Mouse (Mus musculus) embryonic facial prominence, embryonic 15.5 days (tissue): Measurements from ENCODE around the gene Ucp1. TPM values are rescaled to one million over a fixed set of nuclear protein-coding genes. Genes with fewer than 3 reads are reported as not detected.
"Not testable (repeated sequence)": the region's sequence is repeated elsewhere in the genome, so short reads cannot be mapped to it uniquely, and the experiment has no call there.

Experiments
- ATAC-seq: fragments of 200-750 bp; cut with Nextera tagmentation; 2 replicates; pipeline ENCODE4 v1.8.0; 2017; ENCODE audit warnings: low read depth, moderate TSS enrichment; ENCODE audit not compliant: insufficient number of reproducible peaks, low FRiP score, low TSS enrichment
- H3K27ac ChIP-seq: fragments of 300-500 bp; sonication (generic); replicated peaks from 2 replicates; pipeline ENCODE4 v1.5.1; 2015; ENCODE audit warnings: mild to moderate bottlenecking, inconsistent platforms
- H3K27me3 ChIP-seq: fragments of 300-500 bp; sonication (generic); 2 replicates; pipeline ENCODE4 v1.6.1; 2015; ENCODE audit warnings: inconsistent platforms
- H3K36me3 ChIP-seq: fragments of 300-500 bp; sonication (generic); 2 replicates; pipeline ENCODE4 v1.6.1; 2015; ENCODE audit warnings: mild to moderate bottlenecking, inconsistent platforms
- H3K4me1 ChIP-seq: fragments of 300-500 bp; sonication (generic); 2 replicates; pipeline ENCODE4 v1.6.1; 2015; ENCODE audit warnings: inconsistent platforms
- H3K4me2 ChIP-seq: fragments of 300-500 bp; sonication (generic); replicated peaks from 2 replicates; pipeline ENCODE4 v1.6.1; 2015; ENCODE audit warnings: mild to moderate bottlenecking, inconsistent platforms
- H3K4me3 ChIP-seq: fragments of 300-500 bp; sonication (generic); replicated peaks from 2 replicates; pipeline ENCODE4 v1.5.1; 2015; ENCODE audit warnings: mild to moderate bottlenecking, inconsistent platforms
- H3K9ac ChIP-seq: fragments of 300-500 bp; sonication (generic); 2 replicates; pipeline ENCODE4 v1.6.1; 2015; ENCODE audit warnings: inconsistent platforms
- H3K9me3 ChIP-seq: fragments of 300-500 bp; sonication (generic); replicated peaks from 2 replicates; pipeline ENCODE4 v1.6.1; 2016; ENCODE audit warnings: inconsistent platforms
- WGBS: fragments of 180-500 bp; shearing (Covaris S2); methylation state at CpG from one replicate; pipeline ENCODE4 v1.1.7; 2015; 5-methylcytosine and 5-hydroxymethylcytosine counted together
- polyA plus RNA-seq: library from polyadenylated mRNA; unstranded; fragments of >200 nt; fragmentation: Nextera tagmentation; extraction: Ambion mirVana; gene quantifications from 2 replicates; pipeline ENCODE4 v1.2.1, GENCODE M21; 2015

Ucp1 gene
- polyA plus RNA-seq, 1 experiment from 2014 or later = 0.13 TPM

DNA sequence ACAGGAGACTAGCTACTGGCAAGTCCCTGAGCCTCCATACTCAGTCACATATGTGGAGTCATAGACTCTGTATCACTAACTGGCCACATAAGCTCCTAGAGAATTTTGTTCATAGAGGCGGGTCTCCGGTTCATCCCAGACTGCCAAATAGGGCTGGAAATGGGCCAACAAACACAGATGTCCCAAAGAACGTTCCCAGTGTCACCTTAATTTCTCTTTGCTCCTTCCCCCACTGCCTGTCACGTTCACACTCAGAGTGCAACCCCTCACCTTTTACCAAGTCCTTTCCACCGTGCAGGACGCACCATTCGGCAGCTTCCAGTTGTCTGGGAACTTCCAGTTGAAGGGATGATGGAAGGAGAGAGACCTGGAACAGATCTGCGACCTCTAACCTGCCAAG lies 4.8 kb upstream of the Ucp1 start:
- no peak overlapping the region for H3K4me2 ChIP-seq
- peaks cover 5% of the 10 kb centered on the region for H3K4me1 ChIP-seq
- no peak overlapping the region for H3K9ac ChIP-seq
- no peak overlapping the region for H3K27ac ChIP-seq
- no peaks in the 10 kb centered on the region for H3K9me3 ChIP-seq
- peaks cover 15% of the 10 kb centered on the region for H3K27me3 ChIP-seq
- no peaks in the 10 kb centered on the region for H3K36me3 ChIP-seq
- WGBS = 70% methylated on average over 8 of the region's 8 CpGs
- no peak overlapping the region for H3K4me3 ChIP-seq
- ATAC-seq = no peak

- Histone ChIP-seq H3K4me2 (no peak overlapping the region), H3K36me3 (no peaks in the 10 kb centered on the region), H3K4me1 (no peaks in the 10 kb centered on the region), H3K4me3 (no peak overlapping the region), H3K9ac (no peak overlapping the region), H3K27ac (no peak overlapping the region), H3K9me3 (no peaks in the 10 kb centered on the region), H3K27me3 (no peaks in the 10 kb centered on the region)
- no peak for ATAC-seq
- 46% methylated on average over 4 of the region's 4 CpGs for WGBS
Observed at GRCm38 (mm10) chr8:83297375-83297774, 7.2 kb downstream of the Ucp1 start.

- no peak overlapping the region for H3K4me2 ChIP-seq
- H3K9me3 ChIP-seq = no peaks in the 10 kb centered on the region
- H3K36me3 ChIP-seq = no peaks in the 10 kb centered on the region
- no peaks in the 10 kb centered on the region for H3K4me1 ChIP-seq
- H3K9ac ChIP-seq = no peak overlapping the region
- no peaks in the 10 kb centered on the region for H3K27me3 ChIP-seq
- 61% methylated on average over 1 of the region's 1 CpGs for WGBS
- H3K4me3 ChIP-seq = no peak overlapping the region
- ATAC-seq = no peak; the same call in 1 of the 2 replicates
- no peak overlapping the region for H3K27ac ChIP-seq
Observed at GRCm38 (mm10) chr8:83300135-83300534, 10.0 kb downstream of the Ucp1 start.

DNA sequence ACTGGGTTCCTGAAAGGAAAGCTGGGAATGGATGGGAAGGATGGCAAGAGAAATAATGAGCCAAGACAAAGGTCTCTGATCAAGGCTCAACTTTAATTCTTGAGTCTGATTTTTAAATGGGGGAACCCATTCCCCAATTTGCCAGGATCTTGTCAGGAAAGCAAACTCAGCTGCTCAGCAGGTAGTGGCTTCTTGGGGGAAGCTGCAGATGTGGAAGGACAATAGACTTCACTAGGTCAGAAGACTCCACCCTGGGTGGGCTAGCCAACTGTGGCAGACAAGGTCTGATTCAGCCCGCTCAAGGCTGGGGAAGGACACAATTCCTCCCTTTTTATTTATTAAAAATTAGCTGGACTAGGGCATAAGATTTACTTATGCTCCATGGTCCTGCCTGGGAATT lies 14.8 kb downstream of the Ucp1 start:
- H3K27ac ChIP-seq = no peak overlapping the region
- no peaks in the 10 kb centered on the region for H3K9me3 ChIP-seq
- no peak overlapping the region for H3K4me3 ChIP-seq
- no peaks in the 10 kb centered on the region for H3K4me1 ChIP-seq
- H3K36me3 ChIP-seq = no peaks in the 10 kb centered on the region
- H3K4me2 ChIP-seq = no peak overlapping the region
- no peak overlapping the region for H3K9ac ChIP-seq
- ATAC-seq = no peak
- 91% methylated on average over 1 of the region's 1 CpGs for WGBS
- H3K27me3 ChIP-seq = no peaks in the 10 kb centered on the region

GRCm38 (mm10) chr8:83309836-83310235 lies 19.7 kb downstream of the Ucp1 start:
- Histone ChIP-seq H3K27ac (no peak overlapping the region), H3K4me2 (no peak overlapping the region), H3K9me3 (no peaks in the 10 kb centered on the region), H3K27me3 (no peaks in the 10 kb centered on the region), H3K4me1 (no peaks in the 10 kb centered on the region), H3K4me3 (no peak overlapping the region), H3K9ac (no peak overlapping the region), H3K36me3 (no peaks in the 10 kb centered on the region)
- WGBS = 74% methylated on average over 6 of the region's 6 CpGs
- ATAC-seq = no peak

DNA sequence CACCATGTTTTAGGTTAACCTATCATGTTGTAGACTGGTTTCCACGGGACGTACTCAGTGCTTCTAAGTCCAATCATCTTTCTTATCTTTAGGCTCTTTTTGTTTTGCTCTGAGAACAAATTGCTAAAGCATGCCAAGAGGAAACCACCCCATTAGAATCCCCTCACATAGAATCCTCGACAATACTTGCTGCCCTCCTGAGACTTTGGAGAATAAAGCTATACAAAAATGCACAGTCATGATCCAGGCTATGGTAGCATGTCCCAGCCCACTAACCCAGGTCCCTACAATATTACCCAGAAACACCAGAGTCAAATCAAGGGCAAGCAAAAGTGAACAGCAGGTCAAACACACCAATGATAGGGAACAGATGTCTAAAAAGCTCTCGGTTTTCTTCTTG lies 24.9 kb downstream of the Ucp1 start:
- not testable (repeated sequence) for H3K4me3 ChIP-seq, H3K27me3 ChIP-seq, H3K4me1 ChIP-seq, H3K4me2 ChIP-seq, H3K9ac ChIP-seq, H3K9me3 ChIP-seq, ATAC-seq, H3K27ac ChIP-seq
- 50% methylated on average over 4 of the region's 4 CpGs for WGBS
- H3K36me3 ChIP-seq = peaks cover 17% of the 10 kb centered on the region

DNA sequence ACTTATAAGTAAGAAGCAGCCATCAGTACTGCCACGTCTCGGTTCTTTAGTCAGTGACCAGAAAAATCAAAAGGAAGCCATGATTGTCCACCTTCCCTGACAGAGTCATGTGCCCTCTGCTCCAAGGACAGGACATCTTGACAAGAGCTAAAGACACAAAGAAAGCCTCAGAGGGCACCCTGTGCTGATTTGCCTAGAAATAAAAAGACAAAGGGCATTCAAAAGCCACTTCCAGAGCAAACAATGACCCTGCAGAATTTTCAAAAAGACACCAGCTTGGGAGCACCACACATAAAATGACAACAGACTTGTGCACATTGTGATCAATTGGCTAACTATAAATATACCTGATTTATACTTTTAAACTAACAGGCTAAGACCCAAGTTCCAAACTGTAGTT lies 25.5 kb downstream of the Ucp1 start:
- H3K9ac ChIP-seq = no peak overlapping the region
- no peaks in the 10 kb centered on the region for H3K4me1 ChIP-seq
- H3K27me3 ChIP-seq = no peaks in the 10 kb centered on the region
- WGBS = 47% methylated on average over 2 of the region's 2 CpGs
- peaks cover 20% of the 10 kb centered on the region for H3K36me3 ChIP-seq
- no peak for ATAC-seq
- H3K4me2 ChIP-seq = no peak overlapping the region
- no peak overlapping the region for H3K4me3 ChIP-seq
- no peak overlapping the region for H3K27ac ChIP-seq
- no peaks in the 10 kb centered on the region for H3K9me3 ChIP-seq

DNA sequence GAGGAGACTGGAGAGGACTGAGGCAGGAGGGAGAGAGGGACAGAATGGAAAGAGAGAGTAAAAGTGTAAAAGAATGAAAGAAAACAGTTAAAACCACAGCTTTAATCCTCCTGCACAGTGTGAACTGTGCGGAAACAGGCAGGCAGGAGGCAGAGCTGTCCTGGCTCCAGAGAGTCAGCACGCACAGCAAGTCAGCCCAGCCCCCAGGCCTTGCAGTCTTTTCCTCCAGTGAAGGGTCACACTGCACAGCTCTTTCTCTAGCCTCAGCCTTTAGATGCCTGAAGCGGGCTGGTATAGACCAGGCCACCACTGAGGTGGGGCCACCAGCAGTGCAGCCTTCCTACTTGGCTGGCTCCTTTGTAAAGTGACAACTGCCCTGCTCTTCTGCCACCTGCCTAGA lies 30.4 kb downstream of the Ucp1 start:
- ATAC-seq = no peak
- no peak overlapping the region for H3K4me3 ChIP-seq
- no peak overlapping the region for H3K4me2 ChIP-seq
- H3K27ac ChIP-seq = no peak overlapping the region; the same call in 1 of the 2 replicates
- no peaks in the 10 kb centered on the region for H3K27me3 ChIP-seq
- H3K9me3 ChIP-seq = no peaks in the 10 kb centered on the region
- no peak overlapping the region for H3K9ac ChIP-seq
- H3K4me1 ChIP-seq = no peaks in the 10 kb centered on the region
- WGBS = 28% methylated on average over 3 of the region's 3 CpGs
- H3K36me3 ChIP-seq = peaks cover 36% of the 10 kb centered on the region

GRCm38 (mm10) chr8:83322374-83322773 lies 32.2 kb downstream of the Ucp1 start:
- H3K4me1 ChIP-seq = no peaks in the 10 kb centered on the region
- no peaks in the 10 kb centered on the region for H3K27me3 ChIP-seq
- H3K27ac ChIP-seq = no peak overlapping the region
- peaks cover 36% of the 10 kb centered on the region for H3K36me3 ChIP-seq
- no peak for ATAC-seq
- WGBS = 85% methylated on average over 6 of the region's 6 CpGs
- no peak overlapping the region for H3K4me3 ChIP-seq
- no peaks in the 10 kb centered on the region for H3K9me3 ChIP-seq
- H3K4me2 ChIP-seq = no peak overlapping the region
- no peak overlapping the region for H3K9ac ChIP-seq

- Histone ChIP-seq H3K4me3 (no peak overlapping the region), H3K9ac (no peak overlapping the region), H3K4me1 (no peaks in the 10 kb centered on the region), H3K27ac (no peak overlapping the region), H3K36me3 (peaks cover 37% of the 10 kb centered on the region), H3K9me3 (no peaks in the 10 kb centered on the region), H3K27me3 (no peaks in the 10 kb centered on the region), H3K4me2 (no peak overlapping the region)
- no peak for ATAC-seq
- 86% methylated on average over 2 of the region's 2 CpGs for WGBS
Observed at GRCm38 (mm10) chr8:83323056-83323455, 32.9 kb downstream of the Ucp1 start.

DNA sequence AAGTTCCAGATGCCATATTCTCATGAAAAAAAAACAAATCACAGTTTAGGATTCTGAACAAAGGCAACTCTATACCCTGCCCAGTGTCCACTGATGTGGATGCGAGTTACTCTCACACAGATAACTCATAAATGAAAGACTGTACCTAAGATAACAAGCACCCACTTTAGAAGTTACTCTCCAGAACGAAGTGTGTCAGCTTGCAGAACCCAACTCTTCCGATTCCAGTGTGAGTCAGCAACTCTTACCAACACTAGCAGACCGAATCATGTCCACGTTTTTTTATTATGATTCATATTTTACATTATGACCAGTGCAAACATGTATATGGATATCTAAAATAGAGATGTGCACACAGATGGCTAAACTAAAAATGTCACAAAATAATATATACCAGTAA lies 37.7 kb downstream of the Ucp1 start:
- Histone ChIP-seq H3K4me1 (peaks cover 2% of the 10 kb centered on the region; the same call in 1 of the 2 replicates), H3K4me2 (no peak overlapping the region), H3K4me3 (no peak overlapping the region), H3K9me3 (no peaks in the 10 kb centered on the region), H3K27ac (no peak overlapping the region), H3K36me3 (peaks cover 10% of the 10 kb centered on the region; the same call in 1 of the 2 replicates), H3K27me3 (no peaks in the 10 kb centered on the region), H3K9ac (no peak overlapping the region)
- no peak for ATAC-seq
- WGBS = 81% methylated on average over 5 of the region's 5 CpGs

DNA sequence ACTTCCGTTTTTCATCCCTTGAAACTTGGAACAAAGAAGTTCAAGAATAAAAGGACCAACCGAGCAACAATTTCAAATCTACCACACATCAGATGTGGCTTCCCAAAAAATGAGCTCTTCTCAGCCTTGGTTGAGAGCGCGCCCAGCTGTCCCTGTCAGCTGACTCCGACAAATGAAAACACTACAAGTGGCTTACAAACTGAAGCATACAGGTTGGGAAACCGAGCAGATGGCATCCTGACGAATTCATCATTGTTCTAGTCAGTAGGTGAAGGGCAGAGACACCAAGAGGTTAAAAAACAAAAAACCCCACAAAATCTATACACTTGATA lies 41.4 kb downstream of the Ucp1 start:
- H3K4me3 ChIP-seq = peak overlapping the region; percentile 82
- H3K9me3 ChIP-seq = no peaks in the 10 kb centered on the region
- WGBS = 5% methylated on average over 7 of the region's 7 CpGs
- no peak for ATAC-seq
- H3K27me3 ChIP-seq = no peaks in the 10 kb centered on the region; the same call in 1 of the 2 replicates
- peak overlapping the region; percentile 84; the same call in 1 of the 2 replicates for H3K27ac ChIP-seq
- H3K4me1 ChIP-seq = peaks cover 4% of the 10 kb centered on the region; the same call in 1 of the 2 replicates
- H3K36me3 ChIP-seq = peaks cover 10% of the 10 kb centered on the region; the same call in 1 of the 2 replicates
- H3K9ac ChIP-seq = peak overlapping the region; percentile 61
- H3K4me2 ChIP-seq = peak overlapping the region; percentile 88
